In the genomic region with DNA sequence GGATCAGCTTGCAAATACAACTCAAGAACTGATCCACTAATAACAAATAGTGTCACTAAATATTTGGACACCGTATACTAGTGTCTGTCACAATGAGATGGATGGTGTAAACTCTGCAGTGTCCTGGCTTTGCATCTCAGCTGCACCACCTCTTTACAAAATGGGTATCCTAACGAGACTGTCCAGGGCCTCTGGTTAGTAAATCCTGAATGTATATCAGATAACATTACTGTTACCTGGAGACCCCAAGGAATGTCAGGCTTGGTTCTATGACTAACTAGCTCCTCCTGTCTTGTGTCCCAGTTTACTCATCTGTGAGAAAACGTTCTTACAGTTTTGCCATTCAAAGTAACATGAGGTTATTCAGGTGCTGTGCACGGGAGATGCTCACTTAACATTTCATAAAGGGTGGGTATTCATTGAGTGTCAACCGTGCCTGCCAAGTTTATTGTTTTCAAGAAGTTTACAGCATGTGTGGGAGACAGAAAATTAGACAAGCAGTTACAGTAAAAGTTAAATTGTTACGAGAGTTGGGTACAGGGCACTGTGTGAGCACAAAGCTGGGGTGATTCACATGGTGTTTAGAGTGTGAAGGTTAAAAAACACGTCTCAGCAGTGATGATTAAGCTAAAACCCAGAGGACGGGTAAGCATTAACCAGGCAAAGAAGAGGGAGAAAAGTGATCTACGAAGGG, we compare ENCODE assay signal across 19 mouse cellular contexts.
DNase-seq lines count a peak whose midpoint lies in the region; ATAC-seq and TF ChIP-seq lines count a peak whose summit lies in the region.
"Had no signal": no experiment of that assay in that cellular context is flagged by ENCODE, and none has a peak within 500 bp of the region (broad histone marks: within the 10 kb centered on the region; RNA-seq: fewer than 3 reads in every experiment).

No protein-coding gene starts in this region.

- H3K36me3 ChIP-seq in embryonic facial prominence, embryonic 15.5 days: no peaks in the 10 kb centered on the region
- no peaks in the 10 kb centered on the region for H3K36me3 ChIP-seq in embryonic facial prominence, embryonic 10.5 days (replicated peaks)
- H3K36me3 ChIP-seq in intestine, embryonic 15.5 days: no peaks in the 10 kb centered on the region
- no peaks in the 10 kb centered on the region for H3K36me3 ChIP-seq in kidney, embryonic 14.5 days (ENCODE audit: control insufficient read depth, insufficient read depth, low read length)
- no peaks in the 10 kb centered on the region for H3K36me3 ChIP-seq in myocyte (ENCODE audit: control insufficient read depth, insufficient read depth)
- H3K36me3 ChIP-seq: G1E; heart, embryonic 13.5 days had no signal

- no peak overlapping the region for H3K9ac ChIP-seq in embryonic facial prominence, embryonic 15.5 days
- no peak overlapping the region for H3K9ac ChIP-seq in intestine, embryonic 15.5 days
- no peak overlapping the region for H3K9ac ChIP-seq in kidney, embryonic 14.5 days (ENCODE audit: low read depth, low read length)
- H3K9ac ChIP-seq: heart, embryonic 13.5 days had no signal

- ATAC-seq in embryonic facial prominence, embryonic 15.5 days (ENCODE audit: insufficient number of reproducible peaks, low FRiP score, low TSS enrichment, low read depth): no peak
- 0 out of 2 replicates have a peak, but pooled peaks have one; percentile 54 for ATAC-seq in intestine, embryonic 15.5 days
- ATAC-seq in kidney, embryonic 14.5 days (ENCODE audit: low FRiP score, low TSS enrichment): peak; percentile 79; the same call in 1 of the 2 replicates
- ATAC-seq in activated CD4-positive, CD25-positive, alpha-beta regulatory T cell, adult 4 months: no peak
- ATAC-seq: CD4-positive, CD25-positive, alpha-beta regulatory T cell, adult 4 months; forebrain, embryonic 14.5 days had no signal

- H3K4me3 ChIP-seq in embryonic facial prominence, embryonic 15.5 days (replicated peaks): no peak overlapping the region
- H3K4me3 ChIP-seq in embryonic facial prominence, embryonic 10.5 days: no peak overlapping the region
- H3K4me3 ChIP-seq in intestine, embryonic 15.5 days (replicated peaks): no peak overlapping the region
- no peak overlapping the region for H3K4me3 ChIP-seq in kidney, embryonic 14.5 days (ENCODE audit: low read length)
- H3K4me3 ChIP-seq in myocyte: no peak overlapping the region
- H3K4me3 ChIP-seq: heart, embryonic 13.5 days; left cerebral cortex, adult 2 months had no signal

- DNase-seq in embryonic facial prominence, embryonic 10.5 days (ENCODE audit: low spot score): no peak
- DNase-seq in right cerebral cortex, postnatal 4 days: no peak
- DNase-seq in gastrocnemius, postnatal 14 days: no peak
- DNase-seq: cerebellum, adult 9-11 months; embryo, embryonic 11 days; heart, postnatal 4 days; lung, adult 2 months had no signal

- H3K27me3 ChIP-seq in embryonic facial prominence, embryonic 15.5 days: no peaks in the 10 kb centered on the region
- no peaks in the 10 kb centered on the region for H3K27me3 ChIP-seq in embryonic facial prominence, embryonic 10.5 days (replicated peaks; ENCODE audit: low read depth, poor library complexity, severe bottlenecking)
- H3K27me3 ChIP-seq in intestine, embryonic 15.5 days (replicated peaks): no peaks in the 10 kb centered on the region
- no peaks in the 10 kb centered on the region for H3K27me3 ChIP-seq in kidney, embryonic 14.5 days (ENCODE audit: control insufficient read depth, insufficient read depth, low read length)
- no peaks in the 10 kb centered on the region for H3K27me3 ChIP-seq in myocyte (ENCODE audit: control insufficient read depth, insufficient read depth, insufficient read length)
- H3K27me3 ChIP-seq: heart, embryonic 13.5 days had no signal

- H3ac ChIP-seq in myocyte (ENCODE audit: control insufficient read depth, insufficient read length): no peak overlapping the region

- no peak overlapping the region for H3K4me2 ChIP-seq in embryonic facial prominence, embryonic 15.5 days (replicated peaks)
- H3K4me2 ChIP-seq in intestine, embryonic 15.5 days (replicated peaks): no peak overlapping the region
- no peak overlapping the region for H3K4me2 ChIP-seq in kidney, embryonic 14.5 days (replicated peaks; ENCODE audit: low read depth, low read length)
- H3K4me2 ChIP-seq in myocyte (ENCODE audit: low read depth): peak overlapping the region; percentile 6
- H3K4me2 ChIP-seq: heart, embryonic 13.5 days; midbrain, embryonic 11.5 days had no signal

- 53% methylated on average over 9 of the region's 9 CpGs for WGBS in embryonic facial prominence, embryonic 15.5 days
- 73% methylated on average over 9 of the region's 9 CpGs for WGBS in embryonic facial prominence, embryonic 10.5 days
- WGBS in intestine, embryonic 15.5 days: 36% methylated on average over 9 of the region's 9 CpGs
- 29% methylated on average over 9 of the region's 9 CpGs for WGBS in kidney, embryonic 14.5 days

- H3K79me2 ChIP-seq in myocyte (ENCODE audit: control insufficient read depth, insufficient read depth): no peaks in the 10 kb centered on the region

- peak overlapping the region; percentile 0; the same call in 1 of the 2 replicates for H3K27ac ChIP-seq in embryonic facial prominence, embryonic 15.5 days (replicated peaks)
- H3K27ac ChIP-seq in embryonic facial prominence, embryonic 10.5 days (replicated peaks): no peak overlapping the region
- H3K27ac ChIP-seq in intestine, embryonic 15.5 days: no peak overlapping the region
- H3K27ac ChIP-seq in kidney, embryonic 14.5 days (ENCODE audit: low read depth, low read length): peak overlapping the region; percentile 24; the same call in 1 of the 2 replicates
- H3K27ac ChIP-seq: heart, embryonic 13.5 days; left cerebral cortex, adult 2 months; macrophage had no signal

- no peaks in the 10 kb centered on the region for H3K4me1 ChIP-seq in embryonic facial prominence, embryonic 15.5 days
- no peaks in the 10 kb centered on the region for H3K4me1 ChIP-seq in embryonic facial prominence, embryonic 10.5 days
- H3K4me1 ChIP-seq in intestine, embryonic 15.5 days (replicated peaks): peaks cover 8% of the 10 kb centered on the region
- peaks cover 8% of the 10 kb centered on the region; the same call in 1 of the 2 replicates for H3K4me1 ChIP-seq in kidney, embryonic 14.5 days (ENCODE audit: control insufficient read depth, insufficient read depth, low read length)

- no peaks in the 10 kb centered on the region for H3K9me3 ChIP-seq in embryonic facial prominence, embryonic 15.5 days (replicated peaks)
- H3K9me3 ChIP-seq in embryonic facial prominence, embryonic 10.5 days: no peaks in the 10 kb centered on the region
- H3K9me3 ChIP-seq in intestine, embryonic 15.5 days: no peaks in the 10 kb centered on the region
- no peaks in the 10 kb centered on the region for H3K9me3 ChIP-seq in kidney, embryonic 14.5 days (ENCODE audit: control insufficient read depth, low read length)
- H3K9me3 ChIP-seq: G1E; heart, embryonic 13.5 days had no signal

- no peak for TF ChIP-seq POLR2A in myocyte (IDR thresholded peaks at IDR 0.05; ENCODE audit: insufficient read length, low read depth)

- intact Hi-C loops in gastrocnemius, postnatal 14 days (cut with DNase I; ENCODE audit: low total_unique reads): no loop called here

TF ChIP-seq in myocyte, 11 proteins besides CTCF, POLR2A, EP300 and RAD21:
- TF ChIP-seq TCF3 (IDR thresholded peaks at IDR 0.05; ENCODE audit: insufficient read length, low read depth) (no peak), SRF (IDR thresholded peaks at IDR 0.05; ENCODE audit: control insufficient read depth, insufficient read length, low read depth) (no peak), MYOD1 (IDR thresholded peaks at IDR 0.05; ENCODE audit: control insufficient read depth in 1 of 3, insufficient read length in 2 of 3, low read depth in 2 of 3) (no peak), POLR2AphosphoS2 (IDR thresholded peaks at IDR 0.05; ENCODE audit: insufficient read length, low read depth) (no peak), USF1 (IDR thresholded peaks at IDR 0.05; ENCODE audit: low read depth) (no peak), MAX (IDR thresholded peaks at IDR 0.05; ENCODE audit: low read depth) (no peak), MYOG (IDR thresholded peaks at IDR 0.05; ENCODE audit: control insufficient read depth in 1 of 3, insufficient read depth in 1 of 3, insufficient read length in 2 of 3, low read depth in 2 of 3) (no peak), REST (IDR thresholded peaks at IDR 0.05; ENCODE audit: insufficient read depth, insufficient read length) (no peak), TCF12 (IDR thresholded peaks at IDR 0.05; ENCODE audit: insufficient read depth, poor library complexity, severe bottlenecking) (no peak), CEBPB (IDR thresholded peaks at IDR 0.05; ENCODE audit: insufficient read depth, poor library complexity, severe bottlenecking) (no peak), E2F4 (IDR thresholded peaks at IDR 0.05; ENCODE audit: insufficient read depth) (no peak)

Comparison
In these comparisons a context has a peak if more than half of its experiments do, and no peak if none do; other contexts are left out.
1. H3K27ac ChIP-seq: peak in embryonic facial prominence, embryonic 15.5 days (single experiment) and kidney, embryonic 14.5 days (single experiment); none in embryonic facial prominence, embryonic 10.5 days (single experiment) and intestine, embryonic 15.5 days (single experiment).
2. ATAC-seq: peak in intestine, embryonic 15.5 days (single experiment) and kidney, embryonic 14.5 days (single experiment); none in embryonic facial prominence, embryonic 15.5 days (single experiment) and activated CD4-positive, CD25-positive, alpha-beta regulatory T cell, adult 4 months (single experiment).